Mouse (Mus musculus): ENCODE data around the gene Scgb1b18.
"Not testable (repeated sequence)": the region's sequence is repeated elsewhere in the genome, so short reads cannot be mapped to it uniquely, and the experiment has no call there.

The Scgb1b18 gene

GRCm38 (mm10) chr7:33185268-33185667, at the start of gene Scgb1b18:
Gene Scgb1b18 (plus strand): TSS chr7:33185568.
- not testable (repeated sequence) for DNase-seq (ENCODE audit: low read depth)

GRCm38 (mm10) chr7:33173764-33174163, 11.6 kb upstream of the Scgb1b18 start, which contains the start of gene Scgb2b18:
Gene Scgb2b18 (minus strand): TSS chr7:33173864.
- DNase-seq (ENCODE audit: low read depth): not testable (repeated sequence)
